Mouse (Mus musculus) urinary bladder, postnatal 36 days (tissue): ENCODE measurements at regions not wholly inside any gene's neighbourhood (a gene's known extent, or its start where the extent isn't known, plus 50 kb on each side); places are given as distances from the start of the nearest gene placed in this dataset.
A peak's percentile ranks its signal among the peaks of the same experiment; 100 is the strongest.

ENCODE experiments used
- DNase-seq, 2 experiments: peaks; one replicate each; pipeline ENCODE4 v3.0.0; 2022; ENCODE audit warnings: low spot score in 2 of 2, mixed read lengths in 1 of 2

DNA sequence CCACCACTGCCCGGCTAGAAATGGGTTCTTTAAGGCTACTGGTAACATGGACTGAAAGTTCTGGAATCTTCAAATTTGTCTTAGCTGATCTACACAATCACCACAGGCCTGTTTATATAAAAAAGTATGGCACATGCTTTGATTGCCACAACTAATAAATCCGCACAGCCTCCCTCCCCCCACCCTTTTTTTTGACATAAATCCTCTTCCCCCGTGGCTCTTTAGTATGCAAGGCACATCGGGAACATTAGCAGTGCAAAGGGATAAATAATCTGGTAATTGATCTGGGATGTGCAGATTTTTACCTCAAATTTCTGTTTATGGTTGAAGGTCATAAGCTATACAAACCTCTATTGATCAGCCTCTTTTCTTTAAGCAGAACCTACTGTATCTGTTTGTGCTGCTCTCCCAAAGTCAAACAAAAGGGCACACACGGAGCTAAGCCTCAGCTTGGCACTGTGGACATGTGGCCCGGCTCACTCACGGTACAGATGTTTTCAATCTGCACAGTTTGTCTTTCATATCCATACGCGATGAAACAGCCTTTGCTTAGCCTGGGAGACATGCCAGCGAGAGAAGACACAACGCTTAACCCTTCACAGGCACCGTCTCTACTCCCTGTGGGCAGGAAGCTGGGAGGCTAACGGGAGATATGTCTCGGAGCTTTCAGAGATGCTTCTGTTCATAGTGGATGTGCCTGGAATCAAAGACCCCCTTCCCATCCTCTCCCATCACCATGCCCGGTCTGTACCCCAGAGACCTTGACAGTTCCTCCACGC lies 235.3 kb upstream of the Maf start:
- DNase-seq, result peak in 1 of 2 experiments; percentile 11

DNA sequence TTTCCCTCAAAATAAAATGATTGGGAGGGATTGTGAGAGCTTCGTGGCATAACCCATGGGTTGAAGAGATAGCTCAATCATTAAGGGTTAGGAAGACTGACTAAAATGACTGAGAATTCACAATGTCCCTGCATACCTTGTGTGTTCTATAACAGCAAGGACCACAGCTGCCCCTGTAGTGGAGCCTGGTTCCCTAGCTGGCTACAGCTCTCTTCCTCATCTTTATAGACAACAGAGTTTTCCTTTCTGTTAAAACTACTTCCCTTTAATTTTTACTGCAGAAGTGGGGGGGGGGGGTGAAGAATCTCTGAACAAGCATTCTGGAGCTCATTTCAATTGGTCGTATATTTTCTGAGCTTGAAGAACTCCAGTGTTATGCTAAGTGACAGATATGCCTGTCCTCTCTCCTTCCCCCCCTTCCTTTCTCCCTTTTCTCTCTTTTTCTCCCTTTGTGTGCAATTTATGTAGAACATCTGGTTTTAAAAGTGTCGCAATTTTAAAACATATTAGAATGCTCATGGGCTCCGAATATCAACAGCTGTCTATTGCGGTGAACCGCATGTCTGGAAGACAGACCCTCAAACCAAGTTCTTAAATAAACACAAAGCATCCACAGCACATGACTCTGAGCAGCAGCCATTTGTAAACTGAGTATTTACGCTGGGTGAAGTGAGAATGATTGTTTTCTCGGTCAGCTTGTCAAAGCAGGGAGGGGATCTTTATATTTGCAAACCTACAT lies 222.0 kb upstream of the Maf start:
- no peak for DNase-seq

DNA sequence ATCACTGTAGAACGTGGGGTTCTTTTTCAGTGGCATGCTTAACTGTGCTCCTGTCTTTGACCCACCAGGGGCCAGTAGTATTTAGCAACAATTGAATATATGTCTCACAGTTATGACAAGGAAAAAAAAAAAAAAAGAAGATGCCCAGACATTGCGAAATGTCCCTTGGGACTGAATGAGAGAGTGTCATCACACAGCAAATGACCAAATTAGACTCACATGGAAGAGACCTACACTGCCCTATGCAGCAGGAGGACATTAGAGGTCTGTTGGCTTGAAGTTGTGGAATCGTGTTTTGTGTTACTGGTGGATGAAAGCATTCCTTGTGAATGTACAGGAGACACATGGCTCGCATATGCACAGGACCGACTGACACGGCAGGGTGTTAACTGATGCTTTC lies 214.3 kb upstream of the Maf start:
- no peak for DNase-seq

DNA sequence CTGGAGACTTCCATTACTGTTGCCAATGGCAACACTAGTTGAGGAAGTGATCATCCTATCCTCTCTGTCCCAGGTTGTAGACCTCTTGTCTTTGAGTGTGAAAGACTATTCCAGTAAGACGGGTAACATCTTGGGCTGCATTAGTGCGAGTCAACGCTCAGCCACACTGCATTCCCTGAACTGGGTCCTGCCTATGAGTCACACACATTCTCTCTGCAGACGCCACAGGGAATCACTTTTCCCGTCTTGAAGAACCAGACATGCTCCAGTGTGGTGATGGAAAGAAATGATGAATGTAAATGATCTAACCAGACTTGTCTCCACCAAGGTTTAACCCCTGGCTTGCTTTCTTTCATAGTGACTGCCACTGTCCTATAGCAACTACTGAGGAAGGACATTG lies 199.1 kb upstream of the Maf start:
- DNase-seq, result no peak

DNA sequence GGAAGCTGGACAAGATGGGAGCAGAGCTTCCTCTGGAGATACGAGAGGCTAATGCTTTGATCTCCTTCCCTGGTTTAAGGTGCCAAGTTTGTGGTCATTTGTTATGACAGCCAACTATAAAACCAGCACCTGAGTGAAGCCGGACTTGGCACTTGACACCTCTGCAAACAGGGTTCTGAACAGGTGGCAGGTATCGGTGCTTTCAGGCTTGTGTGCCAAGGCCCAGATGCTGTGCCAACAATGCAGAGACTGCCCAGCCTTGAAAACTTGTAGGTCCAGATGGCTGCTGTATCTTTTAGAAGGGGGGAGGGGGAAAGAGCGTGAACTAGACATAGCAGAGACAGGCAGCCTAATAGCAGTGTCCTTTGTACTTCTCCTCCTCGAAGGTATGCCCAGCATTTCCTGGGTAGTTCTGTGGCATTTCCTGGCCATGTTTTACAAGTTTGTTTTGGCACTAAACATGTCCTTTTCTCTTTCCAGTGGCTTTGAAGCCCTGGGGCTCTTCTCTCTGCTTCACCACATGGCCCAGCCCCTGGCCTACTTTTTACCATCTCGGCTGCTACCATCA lies 196.3 kb upstream of the Maf start:
- no peak for DNase-seq

DNA sequence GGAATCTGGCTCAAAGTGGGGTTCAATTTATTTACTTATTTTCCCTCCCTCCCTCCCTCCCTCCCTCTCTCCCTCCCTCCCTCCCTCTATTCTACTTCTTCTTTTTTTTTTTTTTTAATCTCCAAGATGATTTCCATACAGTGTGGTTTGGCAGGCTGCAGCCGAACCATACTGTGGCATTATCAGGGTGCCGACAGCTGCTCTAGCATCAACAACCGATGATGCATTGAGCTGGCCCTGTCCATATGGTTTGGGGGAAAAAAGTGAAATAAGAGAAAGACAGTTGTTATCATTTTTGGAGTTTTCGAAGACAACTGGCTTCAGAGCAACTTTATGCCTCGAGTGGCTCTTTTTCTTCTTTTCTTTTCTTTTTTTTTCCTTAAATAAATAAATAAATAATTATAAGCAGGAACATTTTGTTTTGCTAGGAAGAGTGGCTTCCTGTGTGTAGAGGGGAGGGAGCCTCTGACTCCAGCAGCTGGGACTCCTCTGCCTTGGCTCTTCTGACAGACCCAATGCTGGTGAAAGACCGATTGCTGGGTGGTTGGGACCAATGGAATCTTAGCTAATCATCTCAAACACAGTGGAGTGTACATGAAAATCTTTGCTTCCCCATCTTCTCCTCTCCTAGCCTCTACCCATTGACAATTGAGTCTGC lies 190.1 kb upstream of the Maf start:
- no peak for DNase-seq

DNA sequence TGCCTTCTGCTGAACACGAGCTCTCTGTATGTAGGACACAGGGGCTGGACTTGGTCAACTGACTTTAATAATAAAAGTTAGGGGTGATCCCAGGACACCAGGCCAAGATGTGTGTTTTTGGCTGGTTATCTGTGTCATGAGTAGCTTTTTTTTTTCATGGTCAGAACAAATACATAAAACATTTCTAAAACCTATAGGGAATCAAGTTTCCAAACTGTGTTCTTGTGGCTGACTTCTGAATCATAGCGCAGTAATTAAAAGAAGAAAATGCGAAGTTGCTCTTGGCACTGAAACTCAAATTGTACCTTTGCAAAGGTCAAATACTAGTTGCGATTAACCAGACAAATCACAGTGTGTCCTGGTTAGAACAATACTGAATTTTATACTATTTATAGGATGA lies 189.5 kb upstream of the Maf start:
- DNase-seq, result no peak

DNA sequence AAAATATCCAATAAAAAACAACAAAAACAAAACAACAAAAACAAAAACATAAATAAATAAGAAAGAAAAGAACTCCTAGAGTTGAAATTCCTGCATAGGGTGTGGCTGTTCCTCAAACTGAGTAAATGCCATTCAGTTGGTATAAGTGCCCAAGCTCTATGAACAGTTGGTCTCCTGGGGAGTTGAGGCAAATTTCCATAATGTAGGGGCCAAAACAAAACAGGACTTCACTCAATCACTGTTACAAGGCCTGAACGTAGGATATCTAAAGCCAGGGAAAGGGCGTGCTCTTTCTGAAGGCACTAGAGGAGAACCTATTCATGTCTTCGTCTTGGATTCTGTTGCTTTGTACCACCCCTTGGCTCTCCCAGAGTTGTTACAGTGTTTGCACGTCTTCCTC lies 188.5 kb upstream of the Maf start:
- no peak for DNase-seq

DNA sequence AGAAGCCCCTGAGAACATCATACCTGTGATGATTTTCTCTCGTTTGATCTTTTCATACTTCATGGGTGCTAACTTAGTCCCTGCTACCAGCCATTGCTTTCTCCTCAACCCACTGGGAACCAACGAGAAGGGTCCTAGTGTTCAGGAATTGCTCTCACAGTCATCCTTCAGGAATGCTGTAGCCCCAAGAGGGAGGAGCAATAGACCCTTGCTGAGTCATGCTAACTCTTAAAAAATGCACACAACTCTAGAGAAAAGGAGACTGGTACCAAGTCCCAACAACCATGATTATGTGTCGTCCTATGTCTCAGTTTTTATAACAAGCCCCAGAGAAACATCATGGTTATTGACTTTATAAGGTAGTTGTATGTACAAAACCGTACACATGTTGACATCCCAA lies 180.7 kb upstream of the Maf start:
- DNase-seq, result no peak

DNA sequence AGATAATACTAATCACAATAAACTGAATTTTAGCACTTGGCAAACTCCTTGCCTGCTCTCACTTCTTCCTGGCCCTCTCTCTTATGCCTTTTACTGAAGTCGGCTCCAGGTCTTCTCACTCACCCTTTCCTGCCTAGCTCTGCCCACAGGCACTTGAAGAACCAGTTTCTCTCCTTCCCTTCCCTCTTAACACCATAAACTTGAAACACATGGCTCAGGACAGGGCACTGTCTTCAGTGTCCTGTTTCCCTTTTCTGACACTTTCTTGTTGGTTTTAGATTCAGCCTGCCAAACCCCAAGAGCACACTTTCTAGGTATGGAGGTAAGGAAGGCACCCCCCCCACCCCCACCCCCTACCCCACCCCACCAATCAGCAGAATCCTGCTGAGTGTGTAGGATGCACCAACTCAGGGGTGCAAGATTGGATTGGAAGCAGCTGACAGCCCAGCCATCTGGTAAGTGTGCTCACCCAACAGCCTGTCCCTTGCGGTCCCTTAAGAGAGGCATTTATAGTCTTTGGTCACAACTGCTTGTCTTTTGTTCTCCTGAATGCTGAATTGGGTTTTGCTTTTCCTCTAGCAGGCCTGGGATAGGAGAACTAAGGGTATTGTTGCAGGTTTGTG lies 177.6 kb upstream of the Maf start:
- no peak for DNase-seq

DNA sequence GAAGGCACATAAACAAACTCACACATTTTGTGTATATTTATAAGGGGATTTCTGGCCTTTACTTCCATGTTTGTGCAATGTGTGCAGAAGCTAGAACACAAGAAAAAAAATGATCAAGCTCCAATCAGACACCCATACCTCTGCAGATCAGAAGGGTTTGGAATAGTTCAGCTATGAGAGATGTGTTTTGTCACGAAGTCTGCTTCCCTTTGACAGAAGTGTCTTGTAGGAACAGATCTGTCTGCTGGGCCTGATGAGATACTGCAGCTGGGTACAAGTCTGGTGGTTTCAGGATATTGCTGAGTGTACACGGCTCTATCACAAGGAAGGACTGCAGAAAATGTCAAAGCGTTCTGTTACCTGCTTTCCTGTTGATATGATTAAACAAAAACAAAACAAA lies 176.2 kb upstream of the Maf start:
- DNase-seq, result no peak

DNA sequence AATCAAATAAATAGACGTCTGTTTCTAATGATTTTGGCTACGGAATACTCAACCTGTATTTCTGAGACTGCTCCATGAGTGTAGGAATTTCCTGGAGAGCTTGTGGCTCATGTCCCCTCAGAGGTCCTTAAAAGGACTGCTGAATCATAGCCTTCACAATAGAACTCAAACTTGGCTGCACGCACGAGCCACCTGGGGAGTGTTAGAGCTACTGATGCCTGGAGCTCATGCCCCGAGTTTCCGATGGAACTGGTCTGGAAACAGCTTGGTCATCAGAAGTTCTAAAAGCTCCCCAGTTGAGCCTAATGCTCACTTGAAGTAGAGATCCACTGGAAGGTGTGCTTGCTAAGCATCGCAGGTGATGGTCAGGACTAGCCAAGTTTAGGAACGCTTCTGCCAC lies 174.3 kb upstream of the Maf start:
- no peak for DNase-seq

DNA sequence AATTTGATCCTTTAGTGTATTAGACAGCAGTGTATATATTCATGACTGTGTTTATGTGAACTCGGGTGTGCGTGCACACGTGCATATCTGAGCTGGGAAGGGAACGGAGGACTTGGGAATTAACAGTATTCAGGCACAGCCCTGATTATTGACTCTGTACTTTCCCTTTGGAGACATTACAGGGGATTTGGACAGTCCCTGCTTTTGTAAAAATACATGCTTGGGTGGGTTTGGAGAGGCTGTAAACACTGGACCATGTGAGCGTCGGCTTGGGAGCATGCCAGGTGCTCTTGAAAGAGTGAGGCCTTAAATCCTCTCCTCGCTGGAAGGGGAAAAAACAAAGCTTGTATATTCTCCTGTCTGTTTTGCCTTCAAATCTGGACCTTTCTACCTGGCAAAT lies 167.2 kb upstream of the Maf start:
- DNase-seq, result peak in 1 of 2 experiments; percentile 32

DNA sequence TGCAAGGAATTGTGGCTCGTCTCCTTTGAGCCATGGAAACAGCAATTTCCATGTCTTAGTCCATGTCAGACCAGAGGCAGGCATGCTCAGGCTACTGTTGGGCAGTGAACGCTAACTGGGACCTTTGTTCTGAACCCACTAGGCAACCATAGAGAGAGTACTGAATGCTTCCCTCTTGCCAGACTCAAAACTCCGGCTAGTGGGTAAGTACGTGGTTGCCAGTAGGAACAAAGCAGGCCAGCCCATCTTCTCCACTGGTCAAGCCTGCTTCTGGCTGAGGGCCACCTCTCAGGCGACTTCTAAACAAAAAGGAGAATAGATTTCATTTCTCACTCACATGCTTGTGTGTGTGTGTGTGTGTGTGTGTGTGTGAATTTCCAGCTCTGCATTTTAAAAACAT lies 163.8 kb upstream of the Maf start:
- DNase-seq, result no peak

DNA sequence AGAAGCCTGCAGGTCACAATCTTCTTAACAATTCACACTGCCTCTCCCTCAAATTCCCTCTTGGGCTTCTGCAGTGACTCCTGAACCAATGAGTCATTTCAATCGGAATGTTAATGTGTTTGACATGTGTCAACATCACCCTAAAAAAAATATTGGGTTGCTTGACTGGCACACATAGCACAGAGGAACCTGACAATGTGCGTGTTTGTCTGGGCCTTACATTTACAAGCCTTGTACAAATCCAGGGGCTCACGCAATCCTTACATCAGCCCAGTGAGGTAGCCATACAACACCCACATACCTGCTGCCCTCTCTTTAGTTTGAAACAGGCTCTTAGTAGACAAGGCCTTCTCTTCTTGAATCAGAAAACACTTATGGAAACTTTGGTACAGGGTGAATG lies 153.8 kb upstream of the Maf start:
- no peak for DNase-seq

DNA sequence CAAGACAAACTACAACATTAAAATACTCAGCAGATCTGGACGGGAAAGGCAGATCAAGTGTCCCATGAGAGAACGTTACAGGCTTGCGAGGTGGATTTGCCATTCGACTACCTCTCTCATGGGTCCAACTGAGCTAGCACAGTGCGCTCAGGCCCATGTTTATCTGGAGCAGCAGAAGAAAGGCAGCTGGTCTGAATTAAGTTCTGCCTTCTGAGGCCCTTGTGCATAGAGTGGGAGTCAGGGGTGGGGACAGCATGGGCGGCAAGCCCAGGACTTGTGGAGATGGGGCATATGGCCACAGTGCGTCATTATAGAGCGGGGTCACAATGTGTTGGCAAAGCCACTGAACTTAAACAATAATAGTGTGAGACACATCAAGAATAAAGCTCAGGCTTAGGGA lies 151.8 kb upstream of the Maf start:
- peak in 1 of 2 experiments; percentile 34 for DNase-seq

DNA sequence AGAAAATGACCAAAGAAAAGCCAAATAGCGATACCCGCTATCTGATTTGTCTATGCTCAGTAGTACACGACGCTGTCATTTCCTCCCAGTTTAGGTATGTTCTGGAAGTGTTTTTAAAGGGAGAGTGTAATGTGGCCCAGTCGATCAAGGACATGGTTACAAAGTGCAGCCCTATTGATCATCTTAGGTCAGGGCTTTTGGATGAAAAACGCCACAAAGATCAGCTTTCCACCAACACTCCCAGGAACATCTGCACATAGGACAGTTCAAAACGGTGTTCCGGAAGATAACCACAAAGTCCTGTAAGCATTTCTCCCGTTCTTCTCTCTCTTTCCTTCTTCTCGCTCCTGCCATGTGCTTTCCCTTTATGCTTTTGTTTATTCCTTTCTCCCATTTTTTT lies 149.2 kb upstream of the Maf start:
- DNase-seq, result no peak

DNA sequence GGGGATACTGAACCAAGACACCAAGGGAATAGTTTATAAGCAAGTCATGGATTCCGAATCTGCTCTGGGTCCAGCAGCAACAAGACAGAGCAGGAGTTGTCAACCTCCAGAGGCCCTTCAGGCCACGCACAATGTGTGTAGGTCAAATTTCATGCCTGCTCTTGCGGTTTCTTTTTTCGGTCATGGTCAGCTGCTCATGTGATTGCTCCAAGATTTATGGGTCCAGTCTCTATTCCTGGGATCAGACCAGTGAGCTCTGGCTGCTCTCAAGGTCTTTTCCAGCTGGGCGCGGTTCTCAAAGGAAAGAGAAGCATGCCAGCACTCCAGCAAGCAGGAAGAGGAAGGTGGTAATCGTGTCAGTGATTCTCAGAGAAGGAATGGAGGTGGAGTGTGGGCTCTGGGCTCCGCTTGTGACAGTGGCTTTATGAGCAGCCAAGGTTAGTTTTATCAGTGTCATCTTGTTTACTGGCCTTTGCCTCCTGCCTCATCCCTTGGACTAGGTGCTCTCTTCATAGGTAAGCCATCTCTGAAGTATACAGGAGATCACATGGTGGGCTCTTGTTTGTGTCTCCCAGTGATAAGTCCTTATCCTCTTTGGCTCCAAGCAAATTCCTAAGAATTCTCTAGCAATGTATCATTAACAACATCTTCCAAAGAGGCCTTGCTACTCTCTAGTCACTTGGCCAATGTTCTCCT lies 148.5 kb upstream of the Maf start:
- DNase-seq, result no peak

DNA sequence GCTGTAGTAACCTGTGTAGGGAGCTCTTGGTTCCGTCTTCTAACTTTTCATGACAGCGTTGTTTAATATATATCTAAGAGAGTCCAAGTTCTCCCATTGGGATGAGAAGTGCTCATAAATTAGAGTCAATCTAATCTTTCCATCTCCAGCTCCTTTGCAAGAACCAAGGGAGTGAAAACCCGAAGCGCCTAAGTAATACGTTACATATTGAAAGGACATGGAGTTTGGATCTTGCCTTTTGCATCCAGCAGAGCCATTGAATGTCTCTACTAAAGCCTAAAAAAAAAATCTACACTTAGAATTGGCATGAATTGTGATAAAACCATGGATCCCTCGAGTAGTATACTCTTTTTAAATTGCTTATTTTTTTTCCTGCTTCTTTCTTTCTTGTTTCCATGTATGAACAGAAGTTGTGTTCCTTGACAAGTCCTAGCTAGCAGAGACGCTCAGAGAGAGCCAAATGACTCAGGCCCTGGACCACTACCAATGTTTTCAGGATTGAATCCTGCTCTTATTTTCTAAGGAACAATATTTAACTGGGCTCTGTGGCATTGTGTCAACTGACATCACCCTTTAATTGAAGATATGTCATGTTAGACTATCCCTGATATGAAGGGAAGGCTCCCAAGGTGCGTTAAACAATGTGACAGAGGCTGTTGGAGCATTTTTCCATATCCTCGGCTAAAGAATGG lies 146.8 kb upstream of the Maf start:
- peak in 1 of 2 experiments; percentile 60 for DNase-seq

DNA sequence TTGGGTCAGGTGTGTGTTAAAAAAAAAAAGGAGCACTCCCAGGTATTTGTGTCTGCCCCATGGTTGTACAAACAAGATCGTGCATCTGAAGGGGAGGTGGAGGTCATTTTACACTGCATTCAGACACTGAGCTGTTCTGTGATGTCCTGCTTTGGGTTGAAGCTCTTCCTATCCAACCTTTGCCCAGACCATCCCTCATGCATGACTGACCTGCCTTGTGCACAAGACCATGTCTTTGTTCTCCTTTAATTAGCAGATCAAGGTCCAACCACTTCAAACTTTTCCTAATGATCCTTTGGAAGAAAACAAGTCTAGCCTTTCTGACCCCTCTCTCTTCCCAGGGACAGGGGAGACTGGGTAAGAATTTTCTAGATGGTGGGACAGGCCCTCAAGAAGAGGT lies 143.0 kb upstream of the Maf start:
- DNase-seq, result no peak

DNA sequence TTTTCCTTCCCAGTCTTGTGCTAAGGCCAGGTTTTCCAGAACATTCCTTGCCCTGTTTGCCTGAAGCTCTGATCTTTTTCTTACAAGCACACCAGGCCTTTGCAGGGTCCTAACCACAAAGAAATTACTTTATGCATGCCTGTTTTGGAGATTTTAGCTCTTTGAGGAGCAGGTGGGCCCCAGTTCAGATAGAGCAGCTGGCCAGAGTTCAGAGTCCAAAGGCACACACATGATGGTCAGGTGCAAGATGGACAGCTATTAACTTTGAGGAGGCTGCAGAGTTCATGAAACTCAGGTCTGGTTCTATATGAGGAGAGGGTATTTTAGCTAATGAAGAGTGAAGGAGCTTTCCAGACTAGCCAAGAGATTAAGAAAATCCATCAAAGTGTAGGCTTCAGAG lies 125.8 kb upstream of the Maf start:
- no peak for DNase-seq
